Mouse (Mus musculus) mouse trophoblast stem cell (cell line): ENCODE measurements around the gene Crhr1.

Experiments used
- in situ Hi-C, 2 experiments: fragments of 300-500 bp; cut with MseI, MboI; formaldehyde crosslinking; loops; 2 replicates in 1 of 2; 3 replicates in 1 of 2; pipeline ENCODE4 v1.15.1; 2025

Gene Crhr1

GRCm38 (mm10) chr11:104132580-104133441, at the start of gene Crhr1:
TSS of gene Crhr1 (plus strand) at chr11:104132855.
- in situ Hi-C loops: no loop called here

DNA sequence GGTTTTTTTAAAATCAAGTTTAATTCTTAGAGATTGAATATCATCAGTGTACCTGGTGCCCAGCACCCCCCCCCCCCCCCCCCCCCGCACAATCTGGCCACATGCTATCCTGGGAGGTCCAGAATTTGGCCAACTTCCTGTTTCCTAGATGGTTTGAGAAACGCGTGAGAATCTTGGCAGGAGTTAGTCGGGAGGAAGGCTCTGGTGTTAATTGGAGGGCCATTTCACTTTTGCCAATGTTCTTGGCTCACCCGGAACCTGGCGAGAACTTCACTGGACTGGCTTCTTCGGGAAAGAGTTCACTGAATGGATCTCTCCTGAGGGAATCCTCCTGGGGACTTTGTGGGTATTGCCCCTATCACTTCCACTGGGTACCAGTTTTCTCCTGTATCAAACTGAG, 49.4 kb upstream of the Crhr1 start:
- in situ Hi-C loops: no loop called here

GRCm38 (mm10) chr11:104083716-104084115, 48.9 kb upstream of the Crhr1 start:
- in situ Hi-C loops: no loop called here

- in situ Hi-C loops: no loop called here
These were observed 44.1 kb upstream of the Crhr1 start for GRCm38 (mm10) chr11:104088519-104088918.

DNA sequence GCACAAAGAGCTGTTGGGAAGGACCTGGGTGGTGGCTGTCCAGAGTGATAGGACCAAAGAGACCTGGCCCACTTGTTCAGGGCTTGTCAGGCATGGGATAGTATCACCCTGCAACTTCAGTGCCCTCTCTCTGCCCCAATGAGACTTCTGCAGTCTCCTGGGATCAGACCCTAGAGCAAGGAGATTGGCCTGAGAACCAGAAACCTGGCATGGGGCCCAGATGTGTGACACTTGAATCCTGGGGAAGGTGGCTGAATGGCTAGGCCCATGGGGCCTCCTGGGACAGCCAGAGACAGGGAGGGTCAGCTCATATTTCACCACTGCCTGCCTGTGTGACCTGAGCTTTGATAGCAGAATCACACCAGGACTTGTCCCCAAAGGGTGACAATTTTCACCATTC, 41.9 kb upstream of the Crhr1 start:
- in situ Hi-C loops: no loop called here

DNA sequence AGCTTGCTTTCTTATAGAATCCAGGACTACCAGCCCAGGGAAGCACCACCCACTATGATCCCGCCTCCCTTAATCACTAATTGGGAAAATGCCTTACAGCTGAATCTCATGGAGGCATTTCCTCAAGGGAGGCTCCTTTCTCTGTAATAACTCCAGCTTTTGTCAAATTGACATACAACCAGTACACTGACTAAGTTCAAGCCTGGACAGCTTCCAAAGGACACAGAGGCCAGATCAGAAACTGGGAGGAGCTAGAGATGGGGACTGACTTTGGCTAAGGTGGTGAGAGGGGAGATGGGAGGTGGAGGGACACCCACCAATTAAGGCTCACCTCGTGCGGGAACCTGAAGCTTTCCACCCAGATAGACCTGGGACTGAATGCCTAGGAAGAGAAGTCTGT, 37.5 kb upstream of the Crhr1 start:
- in situ Hi-C loops: no loop called here

- in situ Hi-C loops: no loop called here
These were observed 36.1 kb upstream of the Crhr1 start for GRCm38 (mm10) chr11:104096536-104096935.

DNA sequence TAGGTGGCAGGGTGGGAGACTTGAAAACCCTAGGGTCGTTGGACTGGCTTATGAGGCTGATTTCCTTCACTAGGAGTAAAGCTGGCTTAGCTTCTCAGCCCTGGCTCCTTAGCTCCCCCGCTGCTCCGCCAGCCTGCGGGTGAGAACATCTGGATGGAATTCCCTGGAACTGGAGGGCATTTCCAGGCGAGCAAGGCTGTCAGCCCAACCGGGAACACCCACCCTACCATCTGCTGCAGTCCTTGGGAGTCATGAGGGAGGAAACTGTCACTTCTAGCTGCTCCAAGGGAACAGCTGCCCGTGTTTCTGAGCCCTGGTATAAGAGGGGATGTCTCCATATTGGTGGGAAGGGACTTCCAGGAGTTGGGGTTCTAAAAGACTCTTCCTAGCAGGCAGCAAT, 33.1 kb upstream of the Crhr1 start:
- in situ Hi-C loops: no loop called here

GRCm38 (mm10) chr11:104102641-104103040, 30.0 kb upstream of the Crhr1 start:
- in situ Hi-C loops: no loop called here

DNA sequence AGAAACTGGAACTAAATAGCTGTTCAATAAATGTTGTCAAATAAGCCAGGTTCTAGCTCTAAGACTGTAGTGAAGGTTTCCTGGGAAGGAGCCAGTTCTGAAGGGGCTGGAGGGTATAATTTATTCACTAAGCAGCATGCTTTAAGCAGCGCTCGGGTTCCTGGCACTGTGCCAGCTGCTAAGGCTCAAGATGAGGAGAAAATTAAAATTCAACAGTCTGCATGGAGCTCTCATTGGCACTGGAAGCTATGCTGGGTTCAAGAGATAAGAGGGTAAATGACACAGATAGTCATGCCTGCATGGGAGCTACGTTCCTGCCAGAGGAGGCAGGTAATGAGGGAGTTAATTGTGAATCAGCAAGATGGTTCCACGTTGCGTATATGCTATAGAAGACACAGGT, 26.3 kb upstream of the Crhr1 start:
- in situ Hi-C loops: no loop called here

GRCm38 (mm10) chr11:104106969-104107368, 25.7 kb upstream of the Crhr1 start:
- in situ Hi-C loops: no loop called here

DNA sequence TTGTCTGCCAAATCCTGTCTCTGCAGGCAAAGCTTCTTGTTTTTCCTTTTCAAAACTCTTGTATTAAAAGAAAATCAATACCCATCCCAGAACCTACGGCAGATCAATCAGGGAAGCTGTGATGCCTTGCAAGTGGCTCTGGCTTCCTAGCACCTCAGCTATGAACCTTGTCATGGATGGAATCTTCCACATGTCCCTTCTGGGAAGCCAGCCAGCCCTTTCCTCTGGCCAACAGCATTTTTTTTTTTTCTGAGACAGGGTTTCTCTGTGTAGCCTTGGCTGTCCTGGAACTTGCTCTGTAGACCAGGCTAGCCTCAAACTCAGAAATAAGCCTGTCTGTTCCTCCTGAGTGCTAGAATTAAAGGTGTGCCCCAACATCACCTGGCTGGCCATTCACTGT, 22.3 kb upstream of the Crhr1 start:
- in situ Hi-C loops: no loop called here

DNA sequence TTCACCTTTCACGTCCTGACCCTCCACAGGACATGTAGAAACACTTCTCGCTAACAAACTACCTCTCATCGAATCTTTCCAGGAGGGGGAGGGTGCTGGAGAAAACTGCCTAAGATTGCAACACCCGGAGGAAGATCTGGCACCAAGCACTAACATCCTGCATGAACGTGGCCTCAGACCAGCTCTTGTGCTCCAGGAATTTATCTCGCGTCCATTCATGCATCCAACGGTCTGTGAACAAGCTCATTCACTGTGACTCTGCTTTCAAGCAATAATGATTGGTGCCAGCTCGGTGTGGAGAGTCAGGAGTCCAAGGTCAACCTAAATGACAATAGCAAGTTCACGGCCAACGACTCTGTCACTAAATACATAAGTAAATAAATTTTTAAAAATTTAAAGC, 20.8 kb upstream of the Crhr1 start:
- in situ Hi-C loops: no loop called here

DNA sequence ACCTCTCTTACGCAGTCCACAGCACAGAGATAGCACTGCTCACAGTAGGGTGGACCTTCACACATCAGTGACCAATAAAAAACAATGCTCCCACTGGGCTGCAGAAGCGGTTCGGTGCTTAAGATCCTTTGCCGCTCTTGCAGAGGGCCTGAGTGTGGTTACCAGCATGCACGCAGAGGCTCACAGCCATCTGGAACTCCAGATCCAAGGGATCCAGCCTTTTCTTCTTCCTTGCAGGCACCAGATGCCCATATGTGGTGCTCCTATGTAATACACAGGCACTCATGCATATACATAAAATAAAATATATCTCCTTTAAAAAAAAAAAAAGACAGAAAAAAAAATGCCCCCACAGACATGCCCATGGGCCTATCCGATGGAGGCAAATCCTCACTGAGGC, 19.0 kb upstream of the Crhr1 start:
- in situ Hi-C loops: no loop called here

DNA sequence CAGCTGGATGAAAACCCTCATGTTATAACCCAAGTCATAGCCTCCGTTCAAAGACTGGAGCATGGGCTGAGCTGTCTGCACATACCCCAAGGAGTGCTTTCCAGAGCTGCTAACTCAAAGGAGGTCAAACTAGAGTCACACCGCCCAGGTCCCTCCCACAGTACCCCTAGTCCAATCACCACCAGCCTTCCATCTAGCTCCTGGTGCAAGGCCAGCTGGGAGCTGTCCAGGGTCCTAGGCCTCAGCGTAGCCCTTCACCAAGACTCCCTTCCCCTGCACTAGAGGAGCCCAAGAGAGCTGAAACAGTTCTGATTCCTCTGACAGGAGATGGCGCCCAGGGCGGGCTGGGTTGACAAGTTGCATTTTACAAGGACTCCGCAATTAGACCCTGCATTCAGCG, 18.0 kb upstream of the Crhr1 start:
- in situ Hi-C loops: no loop called here

DNA sequence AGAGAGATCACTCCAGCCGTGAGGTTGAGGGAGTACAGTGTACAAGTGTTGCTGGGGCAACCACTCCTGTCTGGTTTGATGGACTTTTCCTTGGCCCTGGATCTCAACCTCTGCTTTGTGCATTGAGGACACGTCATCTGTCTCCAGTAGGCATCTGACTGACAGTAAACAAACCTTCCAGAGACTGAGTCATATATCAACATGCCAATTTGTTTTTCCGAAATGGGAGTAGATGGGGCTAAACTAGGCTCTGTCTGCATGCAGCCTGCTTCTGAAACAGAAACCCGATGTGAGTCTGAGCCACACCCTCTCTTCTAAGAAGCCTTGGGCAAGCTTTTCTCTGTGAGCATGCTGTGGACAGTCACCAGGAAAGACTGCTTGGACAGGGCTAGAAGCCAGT, 14.3 kb upstream of the Crhr1 start:
- in situ Hi-C loops: no loop called here

GRCm38 (mm10) chr11:104122966-104123365, 9.7 kb upstream of the Crhr1 start:
- in situ Hi-C loops: no loop called here

DNA sequence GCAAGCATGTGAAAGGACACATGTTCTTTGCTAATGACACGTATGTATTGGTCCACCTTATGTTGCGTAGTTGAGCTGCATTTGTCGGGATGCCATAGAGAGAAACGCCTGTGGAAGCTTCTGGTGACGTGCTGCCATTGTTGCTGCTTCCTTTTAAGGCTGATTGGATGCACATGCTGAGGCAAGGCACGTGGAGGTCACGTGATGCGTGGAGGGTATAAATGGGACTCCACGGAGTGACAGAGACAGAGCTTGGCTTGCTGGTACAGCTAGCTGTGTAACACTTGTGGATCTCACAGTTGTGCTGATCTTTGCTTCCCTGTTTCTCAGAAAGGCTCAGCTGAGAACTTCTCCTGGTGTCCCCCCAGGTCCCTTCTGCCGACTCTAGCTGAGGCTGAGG, 9.2 kb upstream of the Crhr1 start:
- in situ Hi-C loops: no loop called here

DNA sequence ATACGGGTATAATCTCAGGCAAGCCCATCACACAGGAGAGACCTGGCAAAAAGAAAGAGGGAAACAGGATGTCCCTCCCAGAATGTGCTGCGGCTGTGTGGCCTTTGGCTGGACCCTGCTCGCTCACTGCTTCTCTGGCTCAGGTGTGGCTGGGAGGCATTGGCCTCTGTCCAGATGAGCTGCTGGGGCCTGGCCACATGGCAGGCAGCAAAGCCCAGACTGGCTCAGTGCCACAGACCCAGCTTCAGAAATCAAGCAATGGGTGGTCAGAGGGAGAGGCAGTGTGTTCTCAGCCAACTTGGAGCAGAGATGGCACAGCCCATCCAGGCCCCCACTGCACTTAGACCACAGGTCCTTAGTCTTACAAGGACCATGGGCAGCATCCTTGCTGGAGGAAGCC, 8.1 kb upstream of the Crhr1 start:
- in situ Hi-C loops: no loop called here

DNA sequence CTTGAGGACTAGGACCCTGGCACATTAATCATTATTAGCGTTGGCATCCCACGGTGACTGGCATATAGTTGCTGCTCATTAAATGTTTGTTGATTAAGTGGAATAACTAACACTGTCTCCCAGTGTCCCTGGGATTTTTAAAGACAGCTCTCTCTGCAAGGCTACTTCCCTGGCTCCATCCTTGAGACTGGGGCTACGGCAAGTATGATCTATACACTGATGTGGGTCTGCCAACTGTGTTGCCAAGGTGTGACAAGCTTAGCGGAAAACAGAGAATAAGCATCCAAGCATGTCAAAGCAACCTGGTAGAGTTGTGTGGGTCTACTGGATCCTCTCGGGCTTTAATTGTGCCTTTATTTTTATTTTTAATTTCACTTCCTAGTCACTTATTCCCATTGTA, 3.2 kb upstream of the Crhr1 start:
- in situ Hi-C loops: no loop called here

- in situ Hi-C loops: no loop called here
These were observed 1.7 kb upstream of the Crhr1 start for GRCm38 (mm10) chr11:104130721-104131647.

DNA sequence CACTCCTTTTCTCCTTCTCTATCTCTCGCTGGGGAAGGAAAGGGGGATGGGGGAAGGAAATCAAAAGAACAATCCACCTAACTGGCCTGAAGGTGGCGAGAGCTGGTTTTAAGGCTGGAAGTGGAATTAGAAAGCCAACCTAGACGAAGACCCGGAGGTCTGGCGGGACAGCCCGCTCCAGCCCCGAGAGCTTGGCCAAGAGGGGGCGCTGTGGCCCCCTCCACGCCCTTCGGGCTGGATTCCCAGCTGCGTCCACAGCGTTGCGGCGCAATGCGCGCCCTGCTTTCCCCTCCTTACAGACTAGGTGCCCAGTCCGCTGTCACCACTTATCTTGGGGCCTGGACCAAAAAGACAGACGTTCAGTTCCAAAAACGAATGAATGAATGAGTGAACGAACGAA, 899 bp upstream of the Crhr1 start:
- in situ Hi-C loops: no loop called here
